Mouse (Mus musculus): ENCODE measurements at regions not wholly inside any gene's neighbourhood (a gene's known extent, or its start where the extent isn't known, plus 50 kb on each side); places are given as distances from the start of the nearest gene placed in this dataset.

- no peaks in the 10 kb centered on the region for H3K36me3 ChIP-seq (replicated peaks)
- ATAC-seq (replicated peaks), result no peak
- no peak overlapping the region for H3K4me3 ChIP-seq
- no peaks in the 10 kb centered on the region for H3K4me1 ChIP-seq
- H3K9me3 ChIP-seq, result no peaks in the 10 kb centered on the region
- H3K4me2 ChIP-seq, result no peak overlapping the region
- no peaks in the 10 kb centered on the region for H3K27me3 ChIP-seq (replicated peaks)
- H3K27ac ChIP-seq, result no peak overlapping the region
- 46% methylated on average over 3 of the region's 3 CpGs for WGBS
- no peak overlapping the region for H3K9ac ChIP-seq
Measured at GRCm38 (mm10) chr16:76604914-76605313, 231.3 kb upstream of the Nrip1 start.

- Histone ChIP-seq H3K4me3 (no peak overlapping the region), H3K4me1 (no peaks in the 10 kb centered on the region), H3K27ac (no peak overlapping the region), H3K9me3 (no peaks in the 10 kb centered on the region), H3K36me3 (replicated peaks) (no peaks in the 10 kb centered on the region), H3K27me3 (replicated peaks) (no peaks in the 10 kb centered on the region), H3K9ac (no peak overlapping the region), H3K4me2 (no peak overlapping the region)
- ATAC-seq (replicated peaks), result no peak
- WGBS, result 83% methylated on average over 6 of the region's 6 CpGs
Measured at GRCm38 (mm10) chr16:76603846-76604258, 230.2 kb upstream of the Nrip1 start.

- Histone ChIP-seq H3K27me3 (replicated peaks) (no peaks in the 10 kb centered on the region), H3K4me2 (no peak overlapping the region), H3K4me1 (no peaks in the 10 kb centered on the region), H3K9ac (no peak overlapping the region), H3K27ac (no peak overlapping the region), H3K36me3 (replicated peaks) (no peaks in the 10 kb centered on the region), H3K4me3 (no peak overlapping the region), H3K9me3 (no peaks in the 10 kb centered on the region)
- no peak for ATAC-seq (replicated peaks)
- 87% methylated on average over 1 of the region's 1 CpGs for WGBS
Measured at GRCm38 (mm10) chr16:76603431-76603830, 229.8 kb upstream of the Nrip1 start.

GRCm38 (mm10) chr16:76600131-76600530, 226.5 kb upstream of the Nrip1 start:
- H3K9ac ChIP-seq, result no peak overlapping the region
- WGBS, result 55% methylated on average over 10 of the region's 10 CpGs
- no peak overlapping the region for H3K4me3 ChIP-seq
- H3K9me3 ChIP-seq, result no peaks in the 10 kb centered on the region
- no peak for ATAC-seq (replicated peaks)
- no peak overlapping the region for H3K27ac ChIP-seq
- no peaks in the 10 kb centered on the region for H3K36me3 ChIP-seq (replicated peaks)
- H3K4me1 ChIP-seq, result no peaks in the 10 kb centered on the region
- H3K4me2 ChIP-seq, result no peak overlapping the region
- H3K27me3 ChIP-seq (replicated peaks), result no peaks in the 10 kb centered on the region

GRCm38 (mm10) chr16:76591956-76592768, 218.5 kb upstream of the Nrip1 start:
- no peaks in the 10 kb centered on the region for H3K4me1 ChIP-seq
- no peak overlapping the region for H3K27ac ChIP-seq
- H3K4me2 ChIP-seq, result no peak overlapping the region
- no peak overlapping the region for H3K4me3 ChIP-seq
- no peaks in the 10 kb centered on the region for H3K27me3 ChIP-seq (replicated peaks)
- WGBS, result 83% methylated on average over 4 of the region's 4 CpGs
- no peaks in the 10 kb centered on the region for H3K9me3 ChIP-seq
- H3K36me3 ChIP-seq (replicated peaks), result no peaks in the 10 kb centered on the region
- no peak for ATAC-seq (replicated peaks)
- no peak overlapping the region for H3K9ac ChIP-seq

DNA sequence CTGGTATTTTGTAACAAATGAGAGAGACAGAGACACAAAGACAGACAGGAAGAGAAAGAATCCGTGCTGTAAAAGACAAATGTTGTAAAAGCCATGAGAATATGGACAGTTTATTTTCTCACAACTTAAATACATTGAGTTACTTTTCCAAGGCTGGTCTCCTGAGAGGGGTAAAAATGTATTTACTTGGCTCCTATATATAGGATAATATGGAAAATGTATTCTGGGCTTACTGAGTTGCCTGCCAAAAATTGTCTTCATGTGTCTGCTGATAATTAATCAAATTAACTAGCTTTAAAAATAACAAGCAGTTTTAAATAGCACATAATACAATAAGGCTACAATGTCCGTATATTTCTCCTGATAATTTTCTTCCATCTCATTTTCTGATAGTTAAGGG, 216.2 kb upstream of the Nrip1 start:
- Histone ChIP-seq H3K4me1 (no peaks in the 10 kb centered on the region), H3K27me3 (replicated peaks) (no peaks in the 10 kb centered on the region), H3K4me2 (no peak overlapping the region), H3K9ac (no peak overlapping the region), H3K27ac (no peak overlapping the region), H3K4me3 (no peak overlapping the region), H3K36me3 (replicated peaks) (no peaks in the 10 kb centered on the region), H3K9me3 (no peaks in the 10 kb centered on the region)
- ATAC-seq (replicated peaks), result no peak
- WGBS, result 82% methylated on average over 2 of the region's 2 CpGs

GRCm38 (mm10) chr16:76577206-76577605, 203.6 kb upstream of the Nrip1 start:
- Histone ChIP-seq H3K36me3 (replicated peaks) (no peaks in the 10 kb centered on the region), H3K27me3 (replicated peaks) (no peaks in the 10 kb centered on the region), H3K4me3 (no peak overlapping the region), H3K4me1 (no peaks in the 10 kb centered on the region), H3K4me2 (no peak overlapping the region), H3K9ac (no peak overlapping the region), H3K27ac (no peak overlapping the region), H3K9me3 (no peaks in the 10 kb centered on the region)
- 86% methylated on average over 2 of the region's 2 CpGs for WGBS
- no peak for ATAC-seq (replicated peaks)

DNA sequence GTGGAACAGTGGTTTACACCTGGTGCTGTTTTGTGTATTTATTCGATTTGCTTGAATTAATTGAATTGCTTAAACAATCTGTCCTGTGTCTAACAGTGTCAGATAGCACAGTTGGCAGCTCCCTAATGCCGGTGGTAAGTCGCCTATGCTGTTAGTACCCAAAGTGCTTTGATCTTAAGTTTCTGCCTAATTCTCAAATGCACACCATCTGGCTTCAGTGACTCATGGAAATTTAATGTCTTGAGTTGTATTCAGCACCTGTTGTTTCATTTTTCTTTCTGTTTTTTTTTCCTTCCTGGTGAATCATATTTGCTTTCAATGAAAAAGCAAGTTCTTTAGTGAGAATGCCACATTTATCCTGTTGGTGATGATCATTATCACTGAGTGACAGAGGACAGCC, 201.7 kb upstream of the Nrip1 start:
- no peaks in the 10 kb centered on the region for H3K36me3 ChIP-seq (replicated peaks)
- no peak overlapping the region for H3K27ac ChIP-seq
- no peak overlapping the region for H3K4me2 ChIP-seq
- no peak overlapping the region for H3K4me3 ChIP-seq
- no peaks in the 10 kb centered on the region for H3K27me3 ChIP-seq (replicated peaks)
- 77% methylated on average over 3 of the region's 3 CpGs for WGBS
- ATAC-seq (replicated peaks), result no peak
- H3K4me1 ChIP-seq, result no peaks in the 10 kb centered on the region
- no peak overlapping the region for H3K9ac ChIP-seq
- H3K9me3 ChIP-seq, result no peaks in the 10 kb centered on the region

DNA sequence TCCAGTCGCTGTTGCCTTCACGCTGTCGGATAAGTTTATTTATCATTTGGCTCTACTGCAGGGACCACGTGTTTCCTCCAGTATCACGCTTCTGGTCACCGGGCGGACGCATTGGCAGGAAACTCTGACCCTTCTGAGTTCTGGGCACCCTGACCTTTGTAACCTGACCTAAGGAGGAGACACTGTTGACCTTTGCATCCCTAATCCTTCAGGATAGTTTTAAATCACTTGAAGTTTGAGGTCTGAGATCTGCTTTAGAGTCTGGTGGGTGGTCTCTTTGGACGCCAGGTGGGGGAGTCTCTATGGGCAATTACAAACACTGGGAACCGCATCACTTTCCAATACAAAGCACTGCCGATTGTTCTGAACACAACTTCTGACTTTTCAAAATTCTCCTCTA, 192.6 kb upstream of the Nrip1 start:
- H3K4me3 ChIP-seq, result no peak overlapping the region
- no peaks in the 10 kb centered on the region for H3K36me3 ChIP-seq (replicated peaks)
- H3K9ac ChIP-seq, result no peak overlapping the region
- H3K27ac ChIP-seq, result no peak overlapping the region
- no peak overlapping the region for H3K4me2 ChIP-seq
- no peaks in the 10 kb centered on the region for H3K9me3 ChIP-seq
- ATAC-seq (replicated peaks), result no peak
- H3K4me1 ChIP-seq, result no peaks in the 10 kb centered on the region
- H3K27me3 ChIP-seq (replicated peaks), result no peaks in the 10 kb centered on the region
- WGBS, result 31% methylated on average over 11 of the region's 11 CpGs

DNA sequence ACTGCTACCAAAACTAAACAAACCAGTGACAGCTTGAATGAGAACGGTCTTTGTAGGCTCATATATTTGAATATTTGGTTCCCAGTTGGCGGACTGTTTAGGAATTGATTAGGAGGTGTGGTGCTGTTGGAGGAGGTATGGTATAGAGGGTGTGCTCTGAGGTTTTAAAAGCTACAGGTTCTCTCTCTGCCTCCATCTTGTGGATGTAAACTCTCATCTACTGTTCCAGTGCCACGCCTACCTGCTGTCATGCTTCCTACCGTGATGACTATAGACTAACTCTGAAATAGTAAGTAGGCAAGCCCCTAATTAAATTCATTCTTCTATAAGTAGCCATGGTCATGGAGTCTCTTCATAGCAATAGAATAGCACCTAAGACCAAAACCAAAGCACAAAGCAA, 181.2 kb upstream of the Nrip1 start:
- no peak for ATAC-seq (replicated peaks)
- Histone ChIP-seq H3K4me2 (no peak overlapping the region), H3K9me3 (no peaks in the 10 kb centered on the region), H3K27ac (no peak overlapping the region), H3K4me3 (no peak overlapping the region), H3K9ac (no peak overlapping the region), H3K4me1 (no peaks in the 10 kb centered on the region), H3K27me3 (replicated peaks) (no peaks in the 10 kb centered on the region), H3K36me3 (replicated peaks) (no peaks in the 10 kb centered on the region)
- WGBS, result 86% methylated on average over 4 of the region's 4 CpGs

DNA sequence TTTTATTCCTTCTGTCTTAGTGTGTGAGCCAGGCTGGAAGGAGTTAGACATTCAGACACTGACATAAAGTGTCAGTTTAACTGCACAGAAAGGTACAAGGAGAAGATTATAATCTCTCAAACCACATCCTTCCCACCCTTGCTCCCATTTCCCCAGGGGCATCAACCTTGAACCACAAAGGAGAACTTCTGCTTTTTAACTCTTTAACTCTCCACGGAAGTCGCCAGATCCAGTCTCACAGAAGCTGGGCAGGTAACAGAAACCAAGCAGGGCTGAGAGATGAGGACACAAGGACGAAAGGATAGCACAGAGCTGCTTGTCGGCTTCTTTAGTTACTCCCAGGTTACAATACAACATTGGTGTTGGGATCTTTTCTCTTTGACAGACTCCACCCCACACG, 176.0 kb upstream of the Nrip1 start:
- H3K27ac ChIP-seq, result no peak overlapping the region
- no peaks in the 10 kb centered on the region for H3K36me3 ChIP-seq (replicated peaks)
- H3K9ac ChIP-seq, result no peak overlapping the region
- no peak overlapping the region for H3K4me3 ChIP-seq
- ATAC-seq (replicated peaks), result no peak
- WGBS, result 88% methylated on average over 5 of the region's 5 CpGs
- no peaks in the 10 kb centered on the region for H3K27me3 ChIP-seq (replicated peaks)
- no peaks in the 10 kb centered on the region for H3K9me3 ChIP-seq
- H3K4me1 ChIP-seq, result no peaks in the 10 kb centered on the region
- H3K4me2 ChIP-seq, result no peak overlapping the region

GRCm38 (mm10) chr16:76547087-76547486, 173.5 kb upstream of the Nrip1 start:
- Histone ChIP-seq H3K27me3 (replicated peaks) (no peaks in the 10 kb centered on the region), H3K4me2 (no peak overlapping the region), H3K27ac (no peak overlapping the region), H3K9me3 (no peaks in the 10 kb centered on the region), H3K36me3 (replicated peaks) (no peaks in the 10 kb centered on the region), H3K4me3 (no peak overlapping the region), H3K9ac (no peak overlapping the region), H3K4me1 (no peaks in the 10 kb centered on the region)
- no peak for ATAC-seq (replicated peaks)
- WGBS, result 93% methylated on average over 4 of the region's 4 CpGs

DNA sequence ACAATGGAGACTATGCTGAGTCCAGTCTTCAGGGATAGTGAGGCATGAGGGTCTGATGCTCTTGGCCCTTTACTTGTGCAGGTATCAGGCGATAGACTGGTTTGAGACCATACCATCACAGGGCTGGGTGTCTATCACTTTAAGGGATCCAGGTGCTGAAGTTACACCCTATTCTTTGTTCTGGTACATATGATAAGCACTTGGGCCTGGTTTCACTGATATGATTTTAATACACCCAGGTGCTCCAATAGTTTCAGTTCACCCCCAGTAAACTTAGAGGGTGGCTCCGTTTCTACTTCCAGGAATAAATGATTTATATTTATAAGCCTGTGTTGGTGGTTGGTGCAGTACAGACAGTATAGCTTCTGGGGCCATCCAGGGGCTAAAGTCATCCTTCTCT, 173.0 kb upstream of the Nrip1 start:
- Histone ChIP-seq H3K9ac (no peak overlapping the region), H3K9me3 (no peaks in the 10 kb centered on the region), H3K4me2 (no peak overlapping the region), H3K36me3 (replicated peaks) (no peaks in the 10 kb centered on the region), H3K4me3 (no peak overlapping the region), H3K27me3 (replicated peaks) (no peaks in the 10 kb centered on the region), H3K4me1 (no peaks in the 10 kb centered on the region), H3K27ac (no peak overlapping the region)
- WGBS, result 93% methylated on average over 2 of the region's 2 CpGs
- ATAC-seq (replicated peaks), result no peak
